Mouse (Mus musculus): ENCODE measurements at regions not wholly inside any gene's neighbourhood (a gene's known extent, or its start where the extent isn't known, plus 50 kb on each side); places are given as distances from the start of the nearest gene placed in this dataset.
A peak's percentile ranks its signal among the peaks of the same experiment; 100 is the strongest.

- DNase-seq (ENCODE audit: low read depth, low spot score) = no peak
These were observed 830.9 kb upstream of the Tyrp1 start for GRCm38 (mm10) chr4:80002738-80003635.

DNA sequence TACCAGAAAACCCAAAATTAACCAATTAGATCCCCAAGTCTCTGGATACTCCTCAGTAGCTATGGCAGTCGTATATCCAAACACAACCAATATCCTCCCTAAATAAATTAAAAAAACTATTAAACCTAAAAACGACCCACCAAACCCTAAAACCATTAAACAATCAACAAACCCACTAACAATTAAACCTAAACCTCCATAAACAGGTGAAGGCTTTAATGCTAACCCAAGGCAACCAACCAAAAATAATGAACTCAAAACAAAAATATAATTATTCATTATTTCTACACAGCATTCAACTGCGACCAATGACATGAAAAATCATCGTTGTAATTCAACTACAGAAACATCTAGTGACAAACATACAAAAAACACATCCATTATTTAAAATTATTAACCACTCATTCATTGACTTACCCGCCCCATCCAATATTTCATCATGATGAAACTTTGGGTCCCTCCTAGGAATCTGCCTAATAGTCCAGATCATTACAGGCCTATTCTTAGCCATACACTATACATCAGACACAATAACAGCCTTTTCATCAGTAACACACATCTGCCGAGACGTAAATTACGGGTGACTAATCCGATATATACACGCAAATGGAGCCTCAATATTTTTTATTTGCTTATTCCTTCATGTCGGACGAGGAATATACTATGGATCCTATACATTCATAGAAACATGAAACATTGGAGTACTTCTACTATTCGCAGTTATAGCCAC, 830.1 kb upstream of the Tyrp1 start:
- DNase-seq (ENCODE audit: low read depth, low spot score) = no peak

DNA sequence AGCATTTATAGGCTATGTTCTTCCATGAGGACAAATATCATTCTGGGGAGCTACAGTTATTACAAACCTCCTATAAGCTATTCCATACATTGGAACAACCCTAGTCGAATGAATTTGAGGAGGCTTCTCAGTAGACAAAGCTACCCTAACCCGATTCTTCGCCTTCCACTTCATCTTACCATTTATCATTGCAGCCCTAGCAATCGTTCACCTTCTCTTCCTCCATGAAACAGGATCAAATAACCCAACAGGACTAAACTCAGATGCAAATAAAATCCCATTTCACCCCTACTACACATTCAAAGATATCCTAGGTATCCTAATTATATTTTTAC, 829.6 kb upstream of the Tyrp1 start:
- no peak for DNase-seq (ENCODE audit: low read depth, low spot score)

- no peak for DNase-seq (ENCODE audit: low read depth, low spot score)
These were observed 829.1 kb upstream of the Tyrp1 start for GRCm38 (mm10) chr4:80004788-80005187.

- DNase-seq (ENCODE audit: low read depth, low spot score) = peak; percentile 61
These were observed 806.0 kb upstream of the Tyrp1 start for GRCm38 (mm10) chr4:80027876-80028275.

DNA sequence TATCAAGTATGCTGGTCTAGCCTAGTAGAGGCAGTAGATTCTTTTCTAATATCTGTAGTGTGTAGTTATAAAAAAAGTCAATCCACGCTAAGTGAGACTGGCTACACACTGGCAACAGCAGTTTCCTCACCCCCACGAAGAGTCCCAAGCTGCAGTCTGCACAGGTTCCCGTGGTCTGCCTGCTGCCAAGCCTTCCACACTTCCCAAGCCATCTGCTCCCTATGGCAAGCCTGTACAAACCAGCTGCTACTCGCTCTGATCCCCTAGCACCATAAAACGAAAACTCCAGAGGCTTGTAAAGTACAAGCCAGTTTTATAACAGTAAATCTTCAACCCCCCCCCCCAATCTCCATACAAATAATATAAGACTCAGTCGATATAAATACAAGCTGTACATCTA, 786.0 kb upstream of the Tyrp1 start:
- no peak for DNase-seq (ENCODE audit: low read depth, low spot score)

All from A20 (cell line).